Mouse (Mus musculus) limb, embryonic 12.5 days (tissue): Measurements from ENCODE around the gene Ier2. TPM values are rescaled to one million over a fixed set of nuclear protein-coding genes. Genes with fewer than 3 reads are reported as not detected.

Source experiments
- ATAC-seq: fragments of 200-750 bp; cut with Nextera tagmentation; 2 replicates; pipeline ENCODE4 v1.8.0; 2017; ENCODE audit warnings: low read depth, moderate TSS enrichment; ENCODE audit not compliant: insufficient number of reproducible peaks, insufficient read depth, low FRiP score, low TSS enrichment
- H3K27ac ChIP-seq: fragments of 300-500 bp; sonication (generic); 2 replicates; pipeline ENCODE4 v1.5.1; 2016; ENCODE audit warnings: mild to moderate bottlenecking, moderate library complexity
- H3K27me3 ChIP-seq: fragments of 300-500 bp; sonication (generic); 2 replicates; pipeline ENCODE4 v1.6.1; 2016; ENCODE audit warnings: mild to moderate bottlenecking, moderate library complexity
- H3K36me3 ChIP-seq: fragments of 300-500 bp; sonication (generic); 2 replicates; pipeline ENCODE4 v1.6.1; 2016; ENCODE audit warnings: mild to moderate bottlenecking, moderate library complexity
- H3K4me1 ChIP-seq: fragments of 300-500 bp; sonication (generic); replicated peaks from 2 replicates; pipeline ENCODE4 v1.6.1; 2016
- H3K4me2 ChIP-seq: fragments of 300-500 bp; sonication (generic); 2 replicates; pipeline ENCODE4 v1.6.1; 2016; ENCODE audit warnings: mild to moderate bottlenecking, moderate library complexity
- H3K4me3 ChIP-seq: fragments of 300-500 bp; sonication (generic); replicated peaks from 2 replicates; pipeline ENCODE4 v1.5.1; 2016; ENCODE audit warnings: mild to moderate bottlenecking
- H3K9ac ChIP-seq: fragments of 300-500 bp; sonication (generic); replicated peaks from 2 replicates; pipeline ENCODE4 v1.6.1; 2016; ENCODE audit warnings: mild to moderate bottlenecking, moderate library complexity
- H3K9me3 ChIP-seq: fragments of 300-500 bp; sonication (generic); 2 replicates; pipeline ENCODE4 v1.6.1; 2016; ENCODE audit warnings: mild to moderate bottlenecking, moderate library complexity
- WGBS: fragments of 180-500 bp; shearing (Covaris S2); methylation state at CpG from one replicate; pipeline ENCODE4 v1.1.7; 2016; 5-methylcytosine and 5-hydroxymethylcytosine counted together
- polyA plus RNA-seq: library from polyadenylated mRNA; unstranded; fragments of >200 nt; fragmentation: Nextera tagmentation; extraction: Ambion mirVana; gene quantifications from 2 replicates; pipeline ENCODE4 v1.2.1, GENCODE M21; 2016

The Ier2 gene
- 134 and 144 TPM in 2 replicates for polyA plus RNA-seq

- Histone ChIP-seq H3K9ac (peak within 1 kb of the TSS; percentile 96), H3K4me3 (peak within 1 kb of the TSS; percentile 97), H3K36me3 (peaks cover 11% of the 10 kb centered on the region; the same call in 1 of the 2 replicates), H3K4me2 (peak within 1 kb of the TSS; percentile 89), H3K27ac (peak within 1 kb of the TSS; percentile 97), H3K4me1 (peaks cover 47% of the 10 kb centered on the region), H3K9me3 (no peaks in the 10 kb centered on the region), H3K27me3 (no peaks in the 10 kb centered on the region)
- ATAC-seq = peak; percentile 46
- WGBS = under 1% methylated on average over 27 of the region's 27 CpGs
Observed at GRCm38 (mm10) chr8:84662581-84663065, at the start of gene Ier2. TSS of gene Ier2 (minus strand) at chr8:84662852.

- peaks cover 38% of the 10 kb centered on the region for H3K36me3 ChIP-seq
- 0 out of 2 replicates have a peak overlapping the region, but pooled peaks have one; percentile 10 for H3K4me3 ChIP-seq
- peaks cover 35% of the 10 kb centered on the region for H3K27me3 ChIP-seq
- peaks cover 93% of the 10 kb centered on the region for H3K4me1 ChIP-seq
- H3K9ac ChIP-seq = peak overlapping the region; percentile 28; the same call in 1 of the 2 replicates
- H3K27ac ChIP-seq = peak overlapping the region; percentile 97
- H3K9me3 ChIP-seq = no peaks in the 10 kb centered on the region
- H3K4me2 ChIP-seq = peak overlapping the region; percentile 40
- WGBS = 8% methylated on average over 11 of the region's 11 CpGs
- ATAC-seq = peak; percentile 86
Observed at GRCm38 (mm10) chr8:84711933-84712758, 49.5 kb upstream of the Ier2 start.

- WGBS = 53% methylated on average over 3 of the region's 3 CpGs
- Histone ChIP-seq H3K27me3 (peaks cover 44% of the 10 kb centered on the region), H3K4me1 (peaks cover 93% of the 10 kb centered on the region)
Observed at GRCm38 (mm10) chr8:84711312-84711711, 48.7 kb upstream of the Ier2 start.

GRCm38 (mm10) chr8:84709931-84710330, 47.3 kb upstream of the Ier2 start:
- H3K4me3 ChIP-seq = no peak overlapping the region
- peaks cover 34% of the 10 kb centered on the region for H3K36me3 ChIP-seq
- H3K4me1 ChIP-seq = peaks cover 93% of the 10 kb centered on the region
- peak overlapping the region; percentile 66 for H3K27ac ChIP-seq
- no peak overlapping the region for H3K9ac ChIP-seq
- ATAC-seq = no peak
- 100% methylated on average over 1 of the region's 1 CpGs for WGBS
- H3K9me3 ChIP-seq = no peaks in the 10 kb centered on the region
- no peak overlapping the region for H3K4me2 ChIP-seq
- H3K27me3 ChIP-seq = peaks cover 46% of the 10 kb centered on the region

More at GRCm38 (mm10) chr8:84711312-84711711, 48.7 kb upstream of the Ier2 start:
- 0 out of 2 replicates have a peak overlapping the region, but pooled peaks have one; percentile 28 for H3K9ac ChIP-seq
- H3K4me2 ChIP-seq = no peak overlapping the region
- H3K4me3 ChIP-seq = no peak overlapping the region
- ATAC-seq = no peak
- no peaks in the 10 kb centered on the region for H3K9me3 ChIP-seq
- peak overlapping the region; percentile 97 for H3K27ac ChIP-seq
- peaks cover 38% of the 10 kb centered on the region for H3K36me3 ChIP-seq

GRCm38 (mm10) chr8:84708774-84709475, 46.3 kb upstream of the Ier2 start:
- no peaks in the 10 kb centered on the region for H3K9me3 ChIP-seq
- ATAC-seq = peak; percentile 33; the same call in 1 of the 2 replicates
- no peak overlapping the region for H3K4me3 ChIP-seq
- peaks cover 47% of the 10 kb centered on the region for H3K27me3 ChIP-seq
- no peak overlapping the region for H3K4me2 ChIP-seq
- H3K4me1 ChIP-seq = peaks cover 93% of the 10 kb centered on the region
- H3K9ac ChIP-seq = no peak overlapping the region
- no peak overlapping the region for H3K27ac ChIP-seq
- 17% methylated on average over 12 of the region's 12 CpGs for WGBS
- peaks cover 24% of the 10 kb centered on the region for H3K36me3 ChIP-seq

- peaks cover 88% of the 10 kb centered on the region for H3K4me1 ChIP-seq
- peak overlapping the region; percentile 23; the same call in 1 of the 2 replicates for H3K9ac ChIP-seq
- H3K27me3 ChIP-seq = peaks cover 55% of the 10 kb centered on the region
- H3K9me3 ChIP-seq = no peaks in the 10 kb centered on the region
- peak overlapping the region; percentile 49 for H3K4me2 ChIP-seq
- H3K4me3 ChIP-seq = 0 out of 2 replicates have a peak overlapping the region, but pooled peaks have one; percentile 26
- peak overlapping the region; percentile 53; the same call in 1 of the 2 replicates for H3K27ac ChIP-seq
- 9% methylated on average over 15 of the region's 15 CpGs for WGBS
- H3K36me3 ChIP-seq = peaks cover 20% of the 10 kb centered on the region; the same call in 1 of the 2 replicates
- no peak for ATAC-seq
Observed at GRCm38 (mm10) chr8:84708071-84708541, 45.5 kb upstream of the Ier2 start.

GRCm38 (mm10) chr8:84707267-84707883, 44.7 kb upstream of the Ier2 start:
- peak overlapping the region; percentile 49 for H3K4me2 ChIP-seq
- ATAC-seq = no peak
- peaks cover 20% of the 10 kb centered on the region; the same call in 1 of the 2 replicates for H3K36me3 ChIP-seq
- peak overlapping the region; percentile 23; the same call in 1 of the 2 replicates for H3K9ac ChIP-seq
- H3K27me3 ChIP-seq = peaks cover 62% of the 10 kb centered on the region
- WGBS = 3% methylated on average over 22 of the region's 22 CpGs
- H3K4me3 ChIP-seq = peak overlapping the region; percentile 26; the same call in 1 of the 2 replicates
- H3K27ac ChIP-seq = peak overlapping the region; percentile 56; the same call in 1 of the 2 replicates
- H3K9me3 ChIP-seq = no peaks in the 10 kb centered on the region
- peaks cover 82% of the 10 kb centered on the region for H3K4me1 ChIP-seq

GRCm38 (mm10) chr8:84706610-84707266, 44.1 kb upstream of the Ier2 start:
- peak overlapping the region; percentile 49 for H3K4me2 ChIP-seq
- H3K4me1 ChIP-seq = peaks cover 82% of the 10 kb centered on the region
- ATAC-seq = no peak
- H3K9ac ChIP-seq = peak overlapping the region; percentile 55
- H3K27ac ChIP-seq = peak overlapping the region; percentile 56; the same call in 1 of the 2 replicates
- peaks cover 20% of the 10 kb centered on the region; the same call in 1 of the 2 replicates for H3K36me3 ChIP-seq
- H3K9me3 ChIP-seq = no peaks in the 10 kb centered on the region
- peak overlapping the region; percentile 26 for H3K4me3 ChIP-seq
- H3K27me3 ChIP-seq = peaks cover 69% of the 10 kb centered on the region
- 3% methylated on average over 45 of the region's 45 CpGs for WGBS

- peaks cover 16% of the 10 kb centered on the region; the same call in 1 of the 2 replicates for H3K36me3 ChIP-seq
- no peaks in the 10 kb centered on the region for H3K9me3 ChIP-seq
- H3K9ac ChIP-seq = no peak overlapping the region
- H3K27ac ChIP-seq = no peak overlapping the region
- 2% methylated on average over 12 of the region's 12 CpGs for WGBS
- H3K27me3 ChIP-seq = peaks cover 76% of the 10 kb centered on the region
- peak overlapping the region; percentile 49 for H3K4me2 ChIP-seq
- ATAC-seq = no peak
- H3K4me1 ChIP-seq = peaks cover 82% of the 10 kb centered on the region
- H3K4me3 ChIP-seq = peak overlapping the region; percentile 27
Observed at GRCm38 (mm10) chr8:84705960-84706359, 43.3 kb upstream of the Ier2 start.
